Mouse (Mus musculus) CH12.LX (cell line): ENCODE measurements at regions not wholly inside any gene's neighbourhood (a gene's known extent, or its start where the extent isn't known, plus 50 kb on each side); places are given as distances from the start of the nearest gene placed in this dataset.

Experiments
- DNase-seq: peaks from one replicate; pipeline ENCODE4 v3.0.0-alpha.2; 2013; ENCODE audit errors: extremely low read depth
- H3K27ac ChIP-seq: 2 replicates; pipeline ENCODE4 v1.5.1; 2012; ENCODE audit warnings: low read depth, mild to moderate bottlenecking, control low read depth, moderate library complexity; ENCODE audit not compliant: insufficient read depth
- H3K27me3 ChIP-seq: replicated peaks from 2 replicates; pipeline ENCODE3; 2012; ENCODE audit warnings: inconsistent platforms
- H3K36me3 ChIP-seq, 2 experiments: replicated peaks in 1 of 2; 2 replicates each; pipeline versions ENCODE3 to v1.6.1; 2012; ENCODE audit warnings: inconsistent platforms in 1 of 2, low read length in 1 of 2, mild to moderate bottlenecking in 1 of 2, mixed read lengths in 1 of 2, moderate library complexity in 1 of 2; ENCODE audit not compliant: control insufficient read depth in 1 of 2, insufficient read depth in 1 of 2
- H3K4me1 ChIP-seq, 2 experiments: 2 replicates each; pipeline ENCODE4 v1.6.1; 2012; ENCODE audit warnings: inconsistent platforms in 1 of 2, moderate library complexity in 1 of 2; ENCODE audit not compliant: insufficient read depth in 2 of 2, control insufficient read depth in 1 of 2
- H3K4me2 ChIP-seq: 2 replicates; pipeline ENCODE4 v1.6.1; 2012; ENCODE audit warnings: low read depth, mild to moderate bottlenecking, control low read depth; ENCODE audit not compliant: poor library complexity, insufficient read depth, severe bottlenecking
- H3K4me3 ChIP-seq, 3 experiments: fragments of 150-350 bp in 1 of 3; sonication (generic) in 1 of 3; replicated peaks in 1 of 3; 2 replicates each; pipeline versions ENCODE3 to v1.5.1; 2011 to 2012; ENCODE audit warnings: low read depth in 2 of 3, low read length in 2 of 3, mild to moderate bottlenecking in 2 of 3, moderate library complexity in 2 of 3, control low read depth in 1 of 3, improper control_type of control experiment in 1 of 3, inconsistent platforms in 1 of 3, mixed read lengths in 1 of 3; ENCODE audit not compliant: poor library complexity in 1 of 3
- H3K79me2 ChIP-seq: replicated peaks from 2 replicates; pipeline ENCODE4 v1.6.1; 2012; ENCODE audit warnings: mild to moderate bottlenecking, moderate library complexity; ENCODE audit not compliant: control insufficient read depth, poor library complexity, insufficient read depth, severe bottlenecking; ENCODE audit errors: extremely low read depth
- H3K9ac ChIP-seq: 2 replicates; pipeline ENCODE4 v1.6.1; 2012; ENCODE audit warnings: low read depth, mild to moderate bottlenecking, control low read depth, moderate library complexity; ENCODE audit not compliant: insufficient read depth
- H3K9me3 ChIP-seq: replicated peaks from 2 replicates; pipeline ENCODE3; 2012; ENCODE audit warnings: low read length, inconsistent platforms, mixed read lengths
- BHLHE40 ChIP-seq: IDR thresholded peaks from 2 replicates; pipeline ENCODE4 v1.6.1; 2011; ENCODE audit warnings: mild to moderate bottlenecking, low read depth, low read length, improper control_type of control experiment
- CHD2 ChIP-seq: IDR thresholded peaks from 2 replicates; pipeline ENCODE4 v1.6.1; 2011; ENCODE audit warnings: low read length, improper control_type of control experiment
- CTCF ChIP-seq, 2 experiments: IDR thresholded peaks in 1 of 2; conservative IDR thresholded peaks in 1 of 2; 2 replicates each; pipeline ENCODE4 v1.5.1; 2011 to 2012; ENCODE audit warnings: low read depth in 2 of 2, low read length in 2 of 2, improper control_type of control experiment in 1 of 2, inconsistent platforms in 1 of 2, mild to moderate bottlenecking in 1 of 2, moderate library complexity in 1 of 2
- E2F4 ChIP-seq: IDR thresholded peaks from 2 replicates; pipeline ENCODE4 v1.6.1; 2011; ENCODE audit warnings: low read depth, low read length, improper control_type of control experiment; ENCODE audit not compliant: insufficient replicate concordance
- ELF1 ChIP-seq: IDR thresholded peaks from 2 replicates; pipeline ENCODE4 v1.6.1; 2014; ENCODE audit warnings: low read depth, mild to moderate bottlenecking, inconsistent platforms, low read length, improper control_type of control experiment
- EP300 ChIP-seq: IDR thresholded peaks from 2 replicates; pipeline ENCODE4 v1.6.1; 2011; ENCODE audit warnings: low read length, improper control_type of control experiment
- GABPA ChIP-seq: IDR thresholded peaks from 2 replicates; pipeline ENCODE4 v1.6.1; 2012; ENCODE audit warnings: low read depth, low read length, improper control_type of control experiment, inconsistent platforms; ENCODE audit not compliant: insufficient replicate concordance
- IRF4 ChIP-seq: IDR thresholded peaks from 2 replicates; pipeline ENCODE4 v1.6.1; 2014; ENCODE audit warnings: low read depth, mild to moderate bottlenecking, inconsistent platforms, low read length, improper control_type of control experiment
- JUND ChIP-seq: conservative IDR thresholded peaks from 2 replicates; pipeline ENCODE4 v1.6.1; 2011; ENCODE audit warnings: low read depth, low read length, improper control_type of control experiment
- MAFK ChIP-seq: IDR thresholded peaks from 2 replicates; pipeline ENCODE4 v1.6.1; 2011; ENCODE audit warnings: low read length, improper control_type of control experiment; ENCODE audit not compliant: insufficient replicate concordance
- MEF2A ChIP-seq: IDR thresholded peaks from 2 replicates; pipeline ENCODE4 v1.6.1; 2014; ENCODE audit warnings: low read depth, mild to moderate bottlenecking, inconsistent platforms, low read length, improper control_type of control experiment, borderline replicate concordance
- NRF1 ChIP-seq: IDR thresholded peaks from 2 replicates; pipeline ENCODE4 v1.6.1; 2014; ENCODE audit warnings: low read depth, mild to moderate bottlenecking, inconsistent platforms, low read length, improper control_type of control experiment, moderate library complexity
- PAX5 ChIP-seq: IDR thresholded peaks from 2 replicates; pipeline ENCODE4 v1.6.1; 2012; ENCODE audit warnings: low read length, inconsistent platforms, mixed read lengths
- RAD21 ChIP-seq: IDR thresholded peaks from 2 replicates; pipeline ENCODE4 v1.6.1; 2011; ENCODE audit warnings: low read depth, mild to moderate bottlenecking, low read length, improper control_type of control experiment, moderate library complexity
- RCOR1 ChIP-seq: conservative IDR thresholded peaks from 2 replicates; pipeline ENCODE4 v1.6.1; 2012; ENCODE audit warnings: low read depth, mild to moderate bottlenecking, inconsistent platforms, low read length, improper control_type of control experiment
- SMC3 ChIP-seq: IDR thresholded peaks from 2 replicates; pipeline ENCODE4 v1.6.1; 2011; ENCODE audit warnings: low read depth, low read length, improper control_type of control experiment
- TCF12 ChIP-seq: IDR thresholded peaks from 2 replicates; pipeline ENCODE4 v1.6.1; 2014; ENCODE audit warnings: low read depth, mild to moderate bottlenecking, inconsistent platforms, low read length, improper control_type of control experiment
- UBTF ChIP-seq: IDR thresholded peaks from 2 replicates; pipeline ENCODE4 v1.6.1; 2012; ENCODE audit warnings: low read depth, mild to moderate bottlenecking, inconsistent platforms, low read length, improper control_type of control experiment, moderate library complexity
- USF1 ChIP-seq: IDR thresholded peaks from 2 replicates; pipeline ENCODE4 v1.6.1; 2014; ENCODE audit warnings: low read depth, mild to moderate bottlenecking, inconsistent platforms, low read length, improper control_type of control experiment
- ZMIZ1 ChIP-seq: IDR thresholded peaks from 2 replicates; pipeline ENCODE4 v1.6.1; 2012; ENCODE audit warnings: low read depth, mild to moderate bottlenecking, inconsistent platforms, low read length, improper control_type of control experiment
- dilution Hi-C: fragments of 300-500 bp; cut with MboI; formaldehyde crosslinking; loops from 2 replicates; pipeline ENCODE4 v1.14.3; 2020; ENCODE audit warnings: low sequenced_read_pairs; ENCODE audit not compliant: extremely low pct_unique_long_range_greater_than_20kb, extremely low pct_ligation_motif_present
- in situ Hi-C: fragments of 300-500 bp; cut with MboI; formaldehyde crosslinking; loops from 3 replicates; pipeline ENCODE4 v1.14.3; 2019; ENCODE audit warnings: low sequenced_read_pairs, low pct_ligation_motif_present, low pct_unique_long_range_greater_than_20kb, mixed read lengths

GRCm38 (mm10) chr12:47220016-47220415 lies 401.3 kb upstream of the Nova1 start:
- TF ChIP-seq GABPA (no peak), BHLHE40 (no peak), MEF2A (no peak), RCOR1 (no peak), CHD2 (no peak), JUND (no peak), PAX5 (no peak), ELF1 (no peak), MAFK (no peak), ZMIZ1 (no peak), NRF1 (no peak), EP300 (no peak), UBTF (no peak), CTCF (conservative IDR thresholded peaks at IDR 0.05 in 1 of 2, IDR thresholded peaks at IDR 0.05 in 1 of 2; ENCODE audit: low read depth in 2 of 2, low read length in 2 of 2) (no peak), TCF12 (no peak)
- TF ChIP-seq, all 38 proteins: peak for 0
- no peak overlapping the region for H3K4me2 ChIP-seq
- no peaks in the 10 kb centered on the region for H3K36me3 ChIP-seq
- H3K9ac ChIP-seq, result no peak overlapping the region
- H3K79me2 ChIP-seq, result no peaks in the 10 kb centered on the region
- H3K4me1 ChIP-seq, result no peaks in the 10 kb centered on the region
- no peaks in the 10 kb centered on the region for H3K27me3 ChIP-seq
- H3K4me3 ChIP-seq, result no peak overlapping the region
- DNase-seq, result no peak
- H3K27ac ChIP-seq, result no peak overlapping the region
- H3K9me3 ChIP-seq, result no peaks in the 10 kb centered on the region
- dilution Hi-C loops, result no loop called here
- in situ Hi-C loops, result no loop called here

- in situ Hi-C loops, result no loop called here
- no peaks in the 10 kb centered on the region for H3K36me3 ChIP-seq
- H3K4me1 ChIP-seq, result no peaks in the 10 kb centered on the region
- TF ChIP-seq ZMIZ1, result no peak
- no peak for TF ChIP-seq SMC3
- TF ChIP-seq UBTF, result no peak
- no peak for TF ChIP-seq E2F4
- TF ChIP-seq USF1, result no peak
- no peak for TF ChIP-seq RAD21
- no peak for TF ChIP-seq IRF4
- no peak for TF ChIP-seq PAX5
- no peak for TF ChIP-seq NRF1
- TF ChIP-seq RCOR1, result no peak
- no peak for TF ChIP-seq BHLHE40
- no peaks in the 10 kb centered on the region for H3K79me2 ChIP-seq
- no peak overlapping the region for H3K4me3 ChIP-seq
- H3K9ac ChIP-seq, result no peak overlapping the region
- no peaks in the 10 kb centered on the region for H3K27me3 ChIP-seq
- no peak overlapping the region for H3K27ac ChIP-seq
- no peak for DNase-seq
- no peak overlapping the region for H3K4me2 ChIP-seq
- dilution Hi-C loops, result no loop called here
- no peaks in the 10 kb centered on the region for H3K9me3 ChIP-seq
Observed at GRCm38 (mm10) chr12:47219340-47219739, 400.6 kb upstream of the Nova1 start.
